Mouse (Mus musculus) forebrain, embryonic 12.5 days (tissue): ENCODE measurements around the gene Pacsin2. TPM values are rescaled to one million over a fixed set of nuclear protein-coding genes. Genes with fewer than 3 reads are reported as not detected.
"Not testable (repeated sequence)": the region's sequence is repeated elsewhere in the genome, so short reads cannot be mapped to it uniquely, and the experiment has no call there.

Experiments
- ATAC-seq: fragments of 200-750 bp; cut with Nextera tagmentation; 2 replicates; pipeline ENCODE4 v1.8.0; 2017; ENCODE audit warnings: moderate TSS enrichment; ENCODE audit not compliant: low FRiP score
- H3K27ac ChIP-seq: fragments of 300-500 bp; sonication (generic); 2 replicates; pipeline ENCODE4 v1.5.1; 2016; ENCODE audit warnings: mild to moderate bottlenecking
- H3K27me3 ChIP-seq: fragments of 300-500 bp; sonication (generic); 2 replicates; pipeline ENCODE4 v1.6.1; 2016; ENCODE audit warnings: mild to moderate bottlenecking
- H3K36me3 ChIP-seq: fragments of 300-500 bp; sonication (generic); replicated peaks from 2 replicates; pipeline ENCODE4 v1.6.1; 2016; ENCODE audit warnings: mild to moderate bottlenecking
- H3K4me1 ChIP-seq: fragments of 300-500 bp; sonication (generic); 2 replicates; pipeline ENCODE4 v1.6.1; 2016
- H3K4me2 ChIP-seq: fragments of 300-500 bp; sonication (generic); 2 replicates; pipeline ENCODE4 v1.6.1; 2016; ENCODE audit warnings: mild to moderate bottlenecking, moderate library complexity
- H3K4me3 ChIP-seq: fragments of 300-500 bp; sonication (generic); replicated peaks from 2 replicates; pipeline ENCODE4 v1.5.1; 2016; ENCODE audit warnings: mild to moderate bottlenecking
- H3K9ac ChIP-seq: fragments of 300-500 bp; sonication (generic); 2 replicates; pipeline ENCODE4 v1.6.1; 2016; ENCODE audit warnings: mild to moderate bottlenecking
- H3K9me3 ChIP-seq: fragments of 300-500 bp; sonication (generic); 2 replicates; pipeline ENCODE4 v1.6.1; 2016
- WGBS: fragments of 180-500 bp; shearing (Covaris S2); methylation state at CpG from one replicate; pipeline ENCODE4 v1.1.7; 2016; 5-methylcytosine and 5-hydroxymethylcytosine counted together
- polyA plus RNA-seq: library from polyadenylated mRNA; unstranded; fragments of >200 nt; fragmentation: Nextera tagmentation; extraction: Ambion mirVana; gene quantifications from 2 replicates; pipeline ENCODE4 v1.2.1, GENCODE M21; 2016

Pacsin2 gene
- polyA plus RNA-seq, 1 experiment from 2014 or later: 37.0 TPM

GRCm38 (mm10) chr15:83374076-83374475 is 90.3 kb downstream of the Pacsin2 start:
- ATAC-seq: no peak
- Histone ChIP-seq H3K27ac (no peak overlapping the region), H3K9me3 (no peaks in the 10 kb centered on the region), H3K9ac (no peak overlapping the region), H3K4me1 (no peaks in the 10 kb centered on the region), H3K27me3 (no peaks in the 10 kb centered on the region), H3K36me3 (peaks cover 4% of the 10 kb centered on the region; the same call in 1 of the 2 replicates), H3K4me2 (no peak overlapping the region), H3K4me3 (no peak overlapping the region)

GRCm38 (mm10) chr15:83368702-83369101 is 95.7 kb downstream of the Pacsin2 start:
- H3K9ac ChIP-seq, H3K4me3 ChIP-seq, H3K4me2 ChIP-seq, H3K9me3 ChIP-seq, H3K27ac ChIP-seq, ATAC-seq, H3K4me1 ChIP-seq, H3K36me3 ChIP-seq: not testable (repeated sequence)
- 86% methylated on average over 4 of the region's 4 CpGs for WGBS
- peaks cover 10% of the 10 kb centered on the region; the same call in 1 of the 2 replicates for H3K27me3 ChIP-seq

GRCm38 (mm10) chr15:83368261-83368660 is 96.1 kb downstream of the Pacsin2 start:
- H3K36me3 ChIP-seq: no peaks in the 10 kb centered on the region
- ATAC-seq: no peak
- H3K4me1 ChIP-seq: no peaks in the 10 kb centered on the region
- peaks cover 10% of the 10 kb centered on the region; the same call in 1 of the 2 replicates for H3K27me3 ChIP-seq
- H3K4me2 ChIP-seq: no peak overlapping the region
- H3K4me3 ChIP-seq: no peak overlapping the region
- no peak overlapping the region for H3K9ac ChIP-seq
- H3K9me3 ChIP-seq: peaks cover 8% of the 10 kb centered on the region; the same call in 1 of the 2 replicates
- 87% methylated on average over 2 of the region's 2 CpGs for WGBS
- no peak overlapping the region for H3K27ac ChIP-seq

GRCm38 (mm10) chr15:83366933-83367552 is 97.4 kb downstream of the Pacsin2 start:
- H3K4me2 ChIP-seq: peak overlapping the region; percentile 48
- 31% methylated on average over 55 of the region's 58 CpGs for WGBS
- H3K4me3 ChIP-seq: peak overlapping the region; percentile 31
- no peak overlapping the region for H3K27ac ChIP-seq
- H3K36me3 ChIP-seq: no peaks in the 10 kb centered on the region
- peak; percentile 46 for ATAC-seq
- H3K4me1 ChIP-seq: no peaks in the 10 kb centered on the region
- H3K9ac ChIP-seq: no peak overlapping the region
- peaks cover 10% of the 10 kb centered on the region; the same call in 1 of the 2 replicates for H3K27me3 ChIP-seq
- H3K9me3 ChIP-seq: peaks cover 8% of the 10 kb centered on the region; the same call in 1 of the 2 replicates

DNA sequence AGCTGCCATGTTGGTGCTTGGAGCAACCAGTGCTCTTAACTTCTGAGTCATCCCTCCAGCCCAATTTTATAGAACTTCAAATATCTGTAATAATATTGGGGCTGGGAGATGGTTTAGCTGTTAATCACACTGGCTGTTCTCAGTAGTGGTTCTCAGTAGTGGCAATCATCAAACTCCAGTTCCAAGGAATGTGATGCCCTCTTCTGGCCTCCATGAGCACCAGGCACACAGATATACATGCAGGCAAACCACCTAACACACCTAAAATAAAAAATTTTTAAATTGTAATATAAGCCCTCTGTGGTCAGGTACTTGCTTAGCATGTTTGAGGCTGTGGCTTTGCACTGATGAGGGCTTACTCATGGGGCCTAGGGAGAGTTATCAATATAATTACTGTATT is 98.7 kb downstream of the Pacsin2 start:
- no peak overlapping the region for H3K4me2 ChIP-seq
- peaks cover 8% of the 10 kb centered on the region; the same call in 1 of the 2 replicates for H3K9me3 ChIP-seq
- no peaks in the 10 kb centered on the region for H3K36me3 ChIP-seq
- H3K27ac ChIP-seq: no peak overlapping the region
- no peak overlapping the region for H3K9ac ChIP-seq
- ATAC-seq: no peak
- no peak overlapping the region for H3K4me3 ChIP-seq
- H3K4me1 ChIP-seq: no peaks in the 10 kb centered on the region
- peaks cover 10% of the 10 kb centered on the region; the same call in 1 of the 2 replicates for H3K27me3 ChIP-seq

- H3K9ac ChIP-seq: no peak overlapping the region
- no peak overlapping the region for H3K27ac ChIP-seq
- no peak overlapping the region for H3K4me3 ChIP-seq
- H3K9me3 ChIP-seq: peaks cover 8% of the 10 kb centered on the region; the same call in 1 of the 2 replicates
- H3K4me2 ChIP-seq: no peak overlapping the region
- ATAC-seq: no peak
- H3K27me3 ChIP-seq: peaks cover 10% of the 10 kb centered on the region; the same call in 1 of the 2 replicates
- H3K36me3 ChIP-seq: no peaks in the 10 kb centered on the region
- 72% methylated on average over 3 of the region's 3 CpGs for WGBS
- no peaks in the 10 kb centered on the region for H3K4me1 ChIP-seq
Measured at GRCm38 (mm10) chr15:83364194-83364593, 100.2 kb downstream of the Pacsin2 start.

GRCm38 (mm10) chr15:83362813-83363212 is 101.6 kb downstream of the Pacsin2 start:
- H3K4me2 ChIP-seq, H3K36me3 ChIP-seq, ATAC-seq, H3K4me1 ChIP-seq, H3K27ac ChIP-seq, H3K9me3 ChIP-seq, H3K9ac ChIP-seq, H3K4me3 ChIP-seq: not testable (repeated sequence)
- 80% methylated on average over 1 of the region's 1 CpGs for WGBS
- H3K27me3 ChIP-seq: peaks cover 10% of the 10 kb centered on the region; the same call in 1 of the 2 replicates

- H3K4me2 ChIP-seq, H3K9ac ChIP-seq, H3K36me3 ChIP-seq, H3K9me3 ChIP-seq, H3K27me3 ChIP-seq, H3K4me1 ChIP-seq, ATAC-seq, H3K27ac ChIP-seq, H3K4me3 ChIP-seq: not testable (repeated sequence)
- 63% methylated on average over 5 of the region's 5 CpGs for WGBS
Measured at GRCm38 (mm10) chr15:83360899-83361298, 103.5 kb downstream of the Pacsin2 start.

GRCm38 (mm10) chr15:83360140-83360539 is 104.3 kb downstream of the Pacsin2 start:
- Histone ChIP-seq H3K36me3 (no peaks in the 10 kb centered on the region), H3K27me3 (no peaks in the 10 kb centered on the region), H3K4me2 (no peak overlapping the region), H3K9me3 (no peaks in the 10 kb centered on the region), H3K9ac (no peak overlapping the region), H3K4me3 (no peak overlapping the region), H3K27ac (no peak overlapping the region), H3K4me1 (no peaks in the 10 kb centered on the region)
- no peak for ATAC-seq
- WGBS: 80% methylated on average over 3 of the region's 3 CpGs

GRCm38 (mm10) chr15:83358476-83358875 is 105.9 kb downstream of the Pacsin2 start:
- ATAC-seq: no peak
- Histone ChIP-seq H3K4me3 (no peak overlapping the region), H3K9me3 (no peaks in the 10 kb centered on the region), H3K4me2 (no peak overlapping the region), H3K27me3 (no peaks in the 10 kb centered on the region), H3K36me3 (no peaks in the 10 kb centered on the region), H3K9ac (no peak overlapping the region), H3K27ac (no peak overlapping the region), H3K4me1 (no peaks in the 10 kb centered on the region)
- 86% methylated on average over 1 of the region's 1 CpGs for WGBS

- H3K36me3 ChIP-seq: no peaks in the 10 kb centered on the region
- H3K9ac ChIP-seq: no peak overlapping the region
- ATAC-seq: no peak
- peaks cover 19% of the 10 kb centered on the region for H3K4me1 ChIP-seq
- no peaks in the 10 kb centered on the region for H3K9me3 ChIP-seq
- no peak overlapping the region for H3K4me3 ChIP-seq
- H3K27me3 ChIP-seq: no peaks in the 10 kb centered on the region
- H3K27ac ChIP-seq: no peak overlapping the region
- WGBS: 88% methylated on average over 4 of the region's 4 CpGs
- H3K4me2 ChIP-seq: no peak overlapping the region
Measured at GRCm38 (mm10) chr15:83351546-83351945, 112.9 kb downstream of the Pacsin2 start.

DNA sequence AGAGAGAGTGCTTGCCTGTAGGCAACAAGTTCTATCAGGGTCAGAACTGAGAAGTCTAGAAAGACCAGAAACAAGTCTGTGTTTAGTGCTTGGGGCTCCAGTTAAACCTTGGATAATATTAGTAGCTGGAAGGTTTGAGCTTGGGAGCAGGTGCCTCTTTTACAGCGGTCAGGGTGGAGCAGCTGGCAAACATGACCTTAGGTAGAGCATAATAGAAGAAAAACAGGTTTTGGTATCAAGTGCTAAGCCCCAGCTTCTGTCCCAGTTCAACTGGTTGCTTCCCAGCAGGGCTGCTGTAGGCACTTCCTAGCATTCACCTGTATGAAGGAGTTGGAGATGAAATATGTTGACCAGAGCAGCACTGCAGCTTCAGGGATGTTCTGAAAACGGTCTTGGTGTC is 113.5 kb downstream of the Pacsin2 start:
- H3K27ac ChIP-seq: no peak overlapping the region
- peak overlapping the region; percentile 81; the same call in 1 of the 2 replicates for H3K4me3 ChIP-seq
- no peak overlapping the region for H3K9ac ChIP-seq
- no peak for ATAC-seq
- H3K4me1 ChIP-seq: peaks cover 19% of the 10 kb centered on the region
- H3K9me3 ChIP-seq: no peaks in the 10 kb centered on the region
- H3K27me3 ChIP-seq: no peaks in the 10 kb centered on the region
- H3K4me2 ChIP-seq: peak overlapping the region; percentile 89
- WGBS: 78% methylated on average over 2 of the region's 2 CpGs
- H3K36me3 ChIP-seq: peaks cover 4% of the 10 kb centered on the region; the same call in 1 of the 2 replicates
